Mouse (Mus musculus) intestine, postnatal 0 days (tissue): ENCODE data around the gene Tpgs1. TPM values are rescaled to one million over a fixed set of nuclear protein-coding genes. Genes with fewer than 3 reads are reported as not detected.

Experiments used
- ATAC-seq: fragments of 200-750 bp; cut with Nextera tagmentation; 2 replicates; pipeline ENCODE4 v1.8.0; 2017; ENCODE audit warnings: mild to moderate bottlenecking, moderate TSS enrichment, moderate library complexity
- H3K27ac ChIP-seq: fragments of 300-500 bp; sonication (generic); 2 replicates; pipeline ENCODE4 v1.5.1; 2014; ENCODE audit warnings: mild to moderate bottlenecking, low read depth, low read length, moderate library complexity
- H3K27me3 ChIP-seq: fragments of 300-500 bp; sonication (generic); replicated peaks from 2 replicates; pipeline ENCODE4 v1.6.1; 2014; ENCODE audit warnings: low read length, mixed read lengths; ENCODE audit not compliant: control insufficient read depth, insufficient read depth
- H3K36me3 ChIP-seq: fragments of 300-500 bp; sonication (generic); 2 replicates; pipeline ENCODE4 v1.6.1; 2014; ENCODE audit warnings: mild to moderate bottlenecking, moderate library complexity; ENCODE audit not compliant: control insufficient read depth, insufficient read depth
- H3K4me1 ChIP-seq: fragments of 300-500 bp; sonication (generic); replicated peaks from 2 replicates; pipeline ENCODE4 v1.6.1; 2014; ENCODE audit warnings: antibody characterized with exemption, low read length, mixed read lengths; ENCODE audit not compliant: control insufficient read depth, insufficient read depth
- H3K4me2 ChIP-seq: fragments of 300-500 bp; sonication (generic); replicated peaks from 2 replicates; pipeline ENCODE4 v1.6.1; 2014; ENCODE audit warnings: low read depth, mild to moderate bottlenecking, moderate library complexity
- H3K4me3 ChIP-seq: fragments of 300-500 bp; sonication (generic); 2 replicates; pipeline ENCODE4 v1.5.1; 2014; ENCODE audit warnings: low read depth, low read length
- H3K9ac ChIP-seq: fragments of 300-500 bp; sonication (generic); 2 replicates; pipeline ENCODE4 v1.6.1; 2014; ENCODE audit warnings: mild to moderate bottlenecking, low read depth, low read length
- H3K9me3 ChIP-seq: fragments of 300-500 bp; sonication (generic); 2 replicates; pipeline ENCODE4 v1.6.1; 2016; ENCODE audit warnings: mixed run types; ENCODE audit not compliant: control insufficient read depth
- CTCF ChIP-seq: sonication (generic); IDR thresholded peaks from 2 replicates; pipeline ENCODE4 v1.5.1; 2016; ENCODE audit warnings: low read depth, mild to moderate bottlenecking, control low read depth, antibody characterized with exemption, moderate library complexity
- WGBS: fragments of 180-500 bp; shearing (Covaris S2); extraction: QIAGEN DNeasy Blood & Tissue Kit; methylation state at CpG from one replicate; pipeline ENCODE4 v1.1.7; 2014; 5-methylcytosine and 5-hydroxymethylcytosine counted together
- polyA plus RNA-seq: library from polyadenylated mRNA; unstranded; fragments of >200 nt; fragmentation: Nextera tagmentation; extraction: Ambion mirVana; gene quantifications from 2 replicates; pipeline ENCODE4 v1.2.1, GENCODE M21; 2015

Tpgs1 gene
- polyA plus RNA-seq, 1 experiment from 2014 or later, result 47.6 TPM

DNA sequence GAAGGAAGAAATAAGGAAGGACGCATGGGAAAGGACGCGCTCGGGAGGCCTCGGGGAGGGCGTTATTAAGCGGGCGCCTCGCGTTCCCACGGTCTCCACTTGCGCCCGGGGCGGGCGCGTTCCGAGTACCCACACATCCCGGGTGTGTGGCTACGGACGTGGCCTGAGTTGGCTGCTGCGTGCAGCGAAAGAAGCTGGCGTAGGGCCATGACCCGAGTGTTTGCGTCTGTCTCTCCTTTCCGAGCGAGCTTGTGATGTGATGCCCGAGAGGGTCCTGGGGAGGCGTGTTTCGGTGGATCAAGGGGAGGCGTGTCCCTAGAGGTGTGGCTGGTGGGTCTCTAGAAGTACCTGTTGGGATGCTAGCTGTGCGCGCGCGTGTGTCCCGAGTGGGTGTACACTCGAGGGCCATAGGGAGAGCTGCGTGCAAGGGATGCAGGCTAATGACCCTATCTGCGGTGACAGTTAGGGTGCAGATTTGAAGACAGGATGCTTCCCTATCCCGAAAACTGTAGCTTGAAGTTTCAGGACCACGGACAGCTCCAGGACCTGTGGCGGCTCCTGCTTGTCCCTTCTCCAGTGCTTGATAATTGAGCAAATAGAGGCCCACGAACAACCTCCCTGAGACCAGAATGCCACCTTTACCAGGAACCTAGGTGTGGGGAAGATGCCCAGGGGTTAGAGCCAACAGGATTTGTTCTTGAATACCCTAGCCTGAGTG, 48.6 kb downstream of the Tpgs1 start:
- peak overlapping the region; percentile 58 for H3K4me3 ChIP-seq
- H3K4me2 ChIP-seq, result peak overlapping the region; percentile 99
- 0 out of 2 replicates have a peak, but pooled peaks have one; percentile 14 for ATAC-seq
- WGBS, result 2% methylated on average over 43 of the region's 43 CpGs
- H3K4me1 ChIP-seq, result no peaks in the 10 kb centered on the region; the same call in 1 of the 2 replicates
- no peak overlapping the region for H3K9ac ChIP-seq
- H3K27ac ChIP-seq, result no peak overlapping the region
- no peaks in the 10 kb centered on the region for H3K36me3 ChIP-seq
- peaks cover 32% of the 10 kb centered on the region for H3K27me3 ChIP-seq
- no peaks in the 10 kb centered on the region for H3K9me3 ChIP-seq
- TF ChIP-seq CTCF, result no peak

DNA sequence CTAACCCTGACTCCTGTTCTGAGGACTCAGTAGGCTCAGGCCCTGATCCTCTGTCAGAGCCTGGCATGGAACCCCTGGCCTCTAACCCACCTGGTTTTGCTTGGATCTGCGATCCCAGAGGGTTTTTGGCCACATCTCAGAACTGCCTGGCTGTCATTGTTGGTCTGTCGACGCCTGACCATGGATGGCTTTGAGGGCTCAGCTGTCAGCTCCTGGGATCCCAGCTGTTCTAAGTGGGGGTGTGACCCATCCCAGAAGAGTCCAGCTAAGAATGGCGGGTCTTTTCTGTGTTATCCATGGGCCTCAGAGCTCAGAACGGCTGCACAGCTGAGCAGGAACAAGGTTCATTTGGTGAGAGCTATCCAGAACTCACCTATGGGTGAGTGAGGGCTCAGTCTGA, 51.9 kb downstream of the Tpgs1 start:
- TF ChIP-seq CTCF, result no peak
- Histone ChIP-seq H3K4me2 (no peak overlapping the region), H3K4me1 (no peaks in the 10 kb centered on the region; the same call in 1 of the 2 replicates), H3K9ac (no peak overlapping the region), H3K27me3 (peaks cover 26% of the 10 kb centered on the region), H3K4me3 (no peak overlapping the region), H3K9me3 (no peaks in the 10 kb centered on the region), H3K36me3 (no peaks in the 10 kb centered on the region), H3K27ac (no peak overlapping the region)
- no peak for ATAC-seq
- WGBS, result 65% methylated on average over 5 of the region's 5 CpGs

DNA sequence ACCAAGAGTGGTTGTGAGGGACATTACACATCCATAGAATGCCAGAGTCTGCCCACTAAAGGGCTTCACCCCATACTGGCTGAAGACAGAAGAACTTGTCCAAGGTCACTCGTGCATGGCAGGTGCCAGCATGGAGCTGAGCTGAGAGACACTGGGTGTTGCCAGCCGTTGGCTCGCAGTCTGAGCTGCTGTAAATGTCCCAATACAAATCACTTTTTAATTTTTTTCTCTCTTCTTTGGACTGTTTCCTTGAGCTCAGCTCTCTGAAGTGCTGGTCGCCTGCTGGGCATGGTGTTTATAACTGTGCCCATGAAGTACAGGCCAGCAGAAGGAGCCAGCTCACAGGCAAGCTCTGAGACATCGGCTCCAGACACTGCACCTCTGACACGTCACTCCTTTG, 53.9 kb downstream of the Tpgs1 start:
- H3K9me3 ChIP-seq, result no peaks in the 10 kb centered on the region
- WGBS, result 61% methylated on average over 6 of the region's 6 CpGs
- H3K36me3 ChIP-seq, result no peaks in the 10 kb centered on the region
- H3K4me2 ChIP-seq, result no peak overlapping the region
- no peak overlapping the region for H3K4me3 ChIP-seq
- H3K4me1 ChIP-seq, result no peaks in the 10 kb centered on the region
- TF ChIP-seq CTCF, result no peak
- H3K27me3 ChIP-seq, result peaks cover 9% of the 10 kb centered on the region; the same call in 1 of the 2 replicates
- ATAC-seq, result no peak
- no peak overlapping the region for H3K27ac ChIP-seq
- no peak overlapping the region for H3K9ac ChIP-seq

DNA sequence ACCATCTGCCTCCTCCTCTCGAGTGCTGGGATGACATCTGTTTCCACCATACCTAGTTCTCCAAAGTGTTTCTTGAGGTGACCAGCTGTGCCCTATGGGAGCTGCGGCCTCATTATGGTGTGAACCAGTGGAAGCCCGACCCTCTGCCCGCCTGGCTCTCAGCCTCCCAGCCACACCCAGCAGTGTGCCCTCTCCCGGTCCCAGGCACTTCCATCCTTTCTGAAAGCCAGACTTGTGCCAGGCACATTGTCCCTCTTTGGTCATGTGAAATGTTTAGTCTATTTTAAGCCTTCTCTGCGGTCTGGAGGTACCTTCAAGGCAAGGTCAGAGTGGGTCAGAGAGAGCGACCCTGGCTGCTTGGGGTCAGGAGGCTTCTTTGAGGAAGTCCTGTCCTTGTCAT, 54.5 kb downstream of the Tpgs1 start:
- no peak for ATAC-seq
- Histone ChIP-seq H3K4me1 (no peaks in the 10 kb centered on the region), H3K9me3 (no peaks in the 10 kb centered on the region), H3K27me3 (peaks cover 2% of the 10 kb centered on the region; the same call in 1 of the 2 replicates), H3K27ac (no peak overlapping the region), H3K36me3 (no peaks in the 10 kb centered on the region), H3K4me3 (no peak overlapping the region), H3K4me2 (no peak overlapping the region), H3K9ac (no peak overlapping the region)
- TF ChIP-seq CTCF, result no peak
- WGBS, result 76% methylated on average over 7 of the region's 7 CpGs

Other genes with a start within 250 kb of the Tpgs1 start
- gene Vmn2r83, start 200.6 kb upstream of the Tpgs1 start, polyA plus RNA-seq, result not detected in 2 replicates
- gene Plpp2, start 135.6 kb upstream of the Tpgs1 start, polyA plus RNA-seq, result 141 TPM in 2 replicates
- 15.6 and 16.2 TPM in 2 replicates for gene Mier2, start 114.2 kb upstream of the Tpgs1 start, polyA plus RNA-seq
- gene Theg, start 82.0 kb upstream of the Tpgs1 start, polyA plus RNA-seq, result not detected in 2 replicates
- gene C2cd4c, start 55.3 kb upstream of the Tpgs1 start, polyA plus RNA-seq, result 0.05 TPM in 2 replicates
- gene Shc2, start 31.5 kb upstream of the Tpgs1 start, polyA plus RNA-seq, result 1.9 and 2.2 TPM in 2 replicates
- gene Odf3l2, start 23.6 kb upstream of the Tpgs1 start, polyA plus RNA-seq, result not detected in 2 replicates
- 15.6 and 16.9 TPM in 2 replicates for gene Madcam1, start 4.8 kb upstream of the Tpgs1 start, polyA plus RNA-seq
- 88.0 and 89.6 TPM in 2 replicates for gene Cdc34, start 12.8 kb downstream of the Tpgs1 start, polyA plus RNA-seq
- 0.16 and 0.26 TPM in 2 replicates for gene Gzmm, start 19.7 kb downstream of the Tpgs1 start, polyA plus RNA-seq
- gene Bsg, start 35.1 kb downstream of the Tpgs1 start, polyA plus RNA-seq, result 888 and 937 TPM in 2 replicates
- gene Hcn2, start 47.3 kb downstream of the Tpgs1 start, polyA plus RNA-seq, result 0.38 and 0.43 TPM in 2 replicates
- 18.7 and 20.1 TPM in 2 replicates for gene Polrmt, start 77.2 kb downstream of the Tpgs1 start, polyA plus RNA-seq
- gene Fgf22, start 85.7 kb downstream of the Tpgs1 start, polyA plus RNA-seq, result 0.13 TPM in 1 of 2 replicates, not detected in the other
- gene Rnf126, start 97.6 kb downstream of the Tpgs1 start, polyA plus RNA-seq, result 41.2 and 43.5 TPM in 2 replicates
- 7.3 and 8.9 TPM in 2 replicates for gene Fstl3, start 107.9 kb downstream of the Tpgs1 start, polyA plus RNA-seq
- 0.07 TPM in 1 of 2 replicates, not detected in the other for gene Prss57, start 121.6 kb downstream of the Tpgs1 start, polyA plus RNA-seq
- gene Palm, start 124.2 kb downstream of the Tpgs1 start, polyA plus RNA-seq, result 19.9 and 21.1 TPM in 2 replicates
- 254 and 255 TPM in 2 replicates for gene Misp, start 151.6 kb downstream of the Tpgs1 start, polyA plus RNA-seq
- 86.9 and 92.2 TPM in 2 replicates for gene Ptbp1, start 185.1 kb downstream of the Tpgs1 start, polyA plus RNA-seq
- gene Prtn3, start 205.1 kb downstream of the Tpgs1 start, polyA plus RNA-seq, result 1.1 TPM in 2 replicates
- gene Plppr3, start 205.3 kb downstream of the Tpgs1 start, polyA plus RNA-seq, result 6.2 and 7.2 TPM in 2 replicates
- not detected in 2 replicates for gene Elane, start 216.9 kb downstream of the Tpgs1 start, polyA plus RNA-seq
- gene Cfd, start 221.5 kb downstream of the Tpgs1 start, polyA plus RNA-seq, result not detected in 2 replicates
- 17.0 and 17.8 TPM in 2 replicates for gene Med16, start 239.6 kb downstream of the Tpgs1 start, polyA plus RNA-seq
- 2.9 and 17.9 TPM in 2 replicates for gene Gm26602, start 241.5 kb downstream of the Tpgs1 start, polyA plus RNA-seq
- 0.21 and 0.47 TPM in 2 replicates for gene Kiss1r, start 247.6 kb downstream of the Tpgs1 start, polyA plus RNA-seq